Mouse (Mus musculus) stomach, embryonic 16.5 days (tissue): ENCODE measurements around the gene Grk4. TPM values are rescaled to one million over a fixed set of nuclear protein-coding genes. Genes with fewer than 3 reads are reported as not detected.

Experiments
- ATAC-seq: fragments of 200-750 bp; cut with Nextera tagmentation; 2 replicates; pipeline ENCODE4 v1.8.0; 2017; ENCODE audit warnings: moderate number of reproducible peaks, moderate TSS enrichment; ENCODE audit not compliant: insufficient read depth, low FRiP score
- H3K27ac ChIP-seq: fragments of 300-500 bp; sonication (generic); 2 replicates; pipeline ENCODE4 v1.5.1; 2014; ENCODE audit warnings: low read length
- H3K27me3 ChIP-seq: fragments of 300-500 bp; sonication (generic); 2 replicates; pipeline ENCODE4 v1.6.1; 2014; ENCODE audit warnings: low read length, control low read depth, mixed read lengths; ENCODE audit not compliant: control insufficient read depth, insufficient read depth
- H3K36me3 ChIP-seq: fragments of 300-500 bp; sonication (generic); 2 replicates; pipeline ENCODE4 v1.6.1; 2014; ENCODE audit warnings: low read length; ENCODE audit not compliant: control insufficient read depth, insufficient read depth
- H3K4me1 ChIP-seq: fragments of 300-500 bp; sonication (generic); 2 replicates; pipeline ENCODE4 v1.6.1; 2014; ENCODE audit warnings: low read length, control low read depth, mixed read lengths; ENCODE audit not compliant: control insufficient read depth, insufficient read depth
- H3K4me2 ChIP-seq: fragments of 300-500 bp; sonication (generic); 2 replicates; pipeline ENCODE4 v1.6.1; 2014; ENCODE audit warnings: low read depth, low read length, mixed read lengths
- H3K4me3 ChIP-seq: fragments of 300-500 bp; sonication (generic); replicated peaks from 2 replicates; pipeline ENCODE4 v1.5.1; 2014; ENCODE audit warnings: mild to moderate bottlenecking, low read length
- H3K9ac ChIP-seq: fragments of 300-500 bp; sonication (generic); 2 replicates; pipeline ENCODE4 v1.6.1; 2014; ENCODE audit warnings: low read length
- H3K9me3 ChIP-seq: fragments of 300-500 bp; sonication (generic); replicated peaks from 2 replicates; pipeline ENCODE4 v1.6.1; 2016; ENCODE audit warnings: low read length, control low read depth; ENCODE audit not compliant: control insufficient read depth
- WGBS: fragments of 180-500 bp; shearing (Covaris S2); extraction: QIAGEN DNeasy Blood & Tissue Kit; methylation state at CpG from one replicate; pipeline ENCODE4 v1.1.7; 2014; 5-methylcytosine and 5-hydroxymethylcytosine counted together
- polyA plus RNA-seq: library from polyadenylated mRNA; unstranded; fragments of >200 nt; fragmentation: Nextera tagmentation; extraction: Ambion mirVana; gene quantifications from 2 replicates; pipeline ENCODE4 v1.2.1, GENCODE M21; 2015

Grk4 gene
- polyA plus RNA-seq = 2.1 TPM in 2 replicates

DNA sequence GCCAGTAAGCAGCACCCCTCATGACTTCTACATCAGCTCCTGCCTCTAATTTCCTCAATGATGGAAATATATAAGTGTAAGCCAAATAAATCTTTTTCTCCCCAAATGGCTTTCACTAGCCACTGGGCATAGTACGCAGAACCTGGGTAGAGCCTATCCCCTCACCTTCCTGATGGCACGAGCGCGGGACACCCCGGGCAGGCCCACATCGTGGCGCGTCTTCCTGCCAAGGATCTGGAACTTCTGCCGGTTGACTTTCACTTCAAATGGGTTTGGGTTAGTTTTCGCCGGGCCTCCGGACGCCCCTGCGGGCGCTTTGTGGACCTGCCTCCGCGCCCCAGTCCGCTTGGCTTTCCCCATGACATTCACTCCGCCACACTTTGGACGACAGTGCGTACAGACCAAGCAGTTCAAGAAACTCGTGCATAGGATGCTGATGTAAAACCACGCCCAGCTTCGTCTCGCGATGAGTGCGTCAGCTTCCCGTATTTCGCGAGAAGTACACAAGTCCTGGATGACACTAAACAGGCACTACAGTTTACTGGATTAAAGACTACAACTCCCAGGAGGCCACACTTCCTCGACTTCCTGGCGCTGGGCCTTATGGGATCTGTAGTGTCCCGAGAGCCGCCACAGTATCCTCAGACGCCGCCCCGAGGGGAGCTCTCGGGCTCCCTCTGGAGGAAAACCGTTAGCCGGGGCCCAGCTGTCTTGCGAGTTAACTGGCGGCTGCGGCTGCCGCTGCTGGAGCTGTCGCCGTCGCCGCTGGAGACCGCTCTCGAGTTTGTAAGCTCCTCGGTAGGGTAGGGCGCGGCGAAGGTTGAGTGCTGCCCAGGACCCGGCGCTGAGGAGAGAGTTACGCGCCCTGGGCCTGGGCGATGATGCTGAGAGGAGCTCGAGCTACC, at the start of gene Grk4, which contains the start of gene Nop14:
Gene Grk4, plus strand, starts transcription at position 694 of the 905 bp plus-strand sequence.
Gene Nop14, minus strand, starts transcription at position 463 of the 905 bp plus-strand sequence.
- WGBS = under 1% methylated on average over 60 of the region's 60 CpGs
- Histone ChIP-seq H3K36me3 (no peaks in the 10 kb centered on the region), H3K4me2 (peak within 1 kb of the TSS; percentile 69), H3K4me1 (peaks cover 7% of the 10 kb centered on the region; the same call in 1 of the 2 replicates), H3K27ac (peak within 1 kb of the TSS; percentile 89), H3K27me3 (no peaks in the 10 kb centered on the region), H3K4me3 (peak within 1 kb of the TSS; percentile 73), H3K9ac (peak within 1 kb of the TSS; percentile 80), H3K9me3 (no peaks in the 10 kb centered on the region)
- peak; percentile 100 for ATAC-seq

DNA sequence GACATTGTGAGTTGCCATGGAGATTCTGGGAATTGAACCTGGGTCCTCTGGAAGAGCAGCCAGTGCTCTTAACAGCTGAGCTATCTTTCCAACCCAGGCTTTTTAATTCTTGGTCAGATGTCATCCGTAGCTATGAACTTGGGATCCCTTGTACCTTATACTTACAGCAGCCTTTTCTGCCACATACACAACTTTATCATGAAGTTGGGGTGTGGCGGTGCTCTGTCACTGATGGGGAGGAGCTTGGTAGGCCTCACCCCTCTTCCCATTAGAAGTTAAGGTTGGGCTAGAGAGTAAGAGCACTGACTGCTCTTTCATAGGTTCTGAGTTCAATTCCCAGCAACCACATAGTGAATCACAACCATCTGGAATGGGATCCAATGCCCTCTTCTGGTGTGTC, 27.2 kb upstream of the Grk4 start:
- Histone ChIP-seq H3K9me3 (no peaks in the 10 kb centered on the region), H3K36me3 (peaks cover 37% of the 10 kb centered on the region), H3K4me1 (peaks cover 13% of the 10 kb centered on the region), H3K27me3 (no peaks in the 10 kb centered on the region), H3K9ac (no peak overlapping the region), H3K4me2 (no peak overlapping the region), H3K4me3 (no peak overlapping the region), H3K27ac (no peak overlapping the region)
- ATAC-seq = no peak
- 90% methylated on average over 2 of the region's 2 CpGs for WGBS

DNA sequence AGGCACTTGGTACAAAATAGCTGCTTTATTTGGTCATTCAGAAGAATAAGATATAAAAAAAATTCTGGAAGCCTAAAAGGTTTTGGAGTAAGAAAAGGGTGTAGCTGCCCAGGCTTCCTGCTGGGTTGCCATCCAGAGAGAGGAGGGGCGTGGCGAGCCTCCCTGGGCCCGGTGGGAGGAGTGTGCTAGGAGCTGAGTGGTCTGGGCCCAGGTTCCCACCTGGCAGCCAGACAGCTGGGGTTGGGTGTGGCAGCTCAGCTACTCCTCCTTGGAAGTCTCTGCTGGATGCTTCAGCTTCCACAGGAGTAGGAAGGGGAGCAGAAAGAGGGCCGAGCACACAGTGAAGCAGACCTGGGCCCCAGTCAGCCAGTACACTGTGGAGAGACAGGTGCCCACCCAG, 26.5 kb upstream of the Grk4 start:
- 55% methylated on average over 4 of the region's 4 CpGs for WGBS
- Histone ChIP-seq H3K4me2 (no peak overlapping the region), H3K9me3 (no peaks in the 10 kb centered on the region), H3K4me1 (peaks cover 13% of the 10 kb centered on the region), H3K27ac (no peak overlapping the region), H3K9ac (no peak overlapping the region), H3K36me3 (peaks cover 34% of the 10 kb centered on the region), H3K27me3 (no peaks in the 10 kb centered on the region), H3K4me3 (no peak overlapping the region)
- peak; percentile 19; the same call in 1 of the 2 replicates for ATAC-seq

DNA sequence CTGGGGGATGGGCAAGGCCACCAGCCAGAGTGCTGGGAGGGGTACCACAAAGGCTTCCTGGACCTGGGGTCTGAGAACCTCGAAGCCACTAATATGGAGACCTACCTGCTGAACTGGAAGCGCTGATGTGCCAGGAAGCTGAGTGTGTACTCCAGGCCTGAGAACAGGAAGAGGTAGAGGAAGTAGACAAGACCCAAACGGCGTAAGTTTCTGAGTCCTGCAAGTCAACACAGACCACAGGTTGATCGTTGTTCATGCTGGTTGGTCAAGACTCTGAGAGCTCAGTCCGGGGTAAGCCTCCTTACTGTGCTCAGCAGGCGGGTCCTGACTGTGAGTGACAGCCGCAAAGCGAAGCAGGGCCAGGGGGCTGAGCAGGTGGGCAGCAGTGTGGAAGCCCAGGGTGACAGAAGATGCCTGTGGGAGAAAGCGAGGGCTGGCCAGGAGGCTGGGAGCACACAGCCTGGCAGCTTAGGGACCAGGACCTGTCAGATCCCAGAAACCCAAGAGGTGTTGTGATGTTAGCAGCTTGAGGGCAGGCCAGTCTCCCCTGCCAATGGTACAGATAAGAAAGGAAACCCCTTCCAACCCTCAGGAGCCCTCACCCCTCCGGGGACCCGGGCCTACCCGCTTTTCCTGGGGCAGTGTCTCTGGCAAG, 25.3 kb upstream of the Grk4 start:
- H3K4me2 ChIP-seq = no peak overlapping the region
- no peak overlapping the region for H3K4me3 ChIP-seq
- peaks cover 13% of the 10 kb centered on the region for H3K4me1 ChIP-seq
- no peak for ATAC-seq
- no peaks in the 10 kb centered on the region for H3K27me3 ChIP-seq
- WGBS = 88% methylated on average over 13 of the region's 13 CpGs
- no peak overlapping the region for H3K9ac ChIP-seq
- H3K27ac ChIP-seq = no peak overlapping the region; the same call in 1 of the 2 replicates
- H3K9me3 ChIP-seq = no peaks in the 10 kb centered on the region
- peaks cover 34% of the 10 kb centered on the region for H3K36me3 ChIP-seq

DNA sequence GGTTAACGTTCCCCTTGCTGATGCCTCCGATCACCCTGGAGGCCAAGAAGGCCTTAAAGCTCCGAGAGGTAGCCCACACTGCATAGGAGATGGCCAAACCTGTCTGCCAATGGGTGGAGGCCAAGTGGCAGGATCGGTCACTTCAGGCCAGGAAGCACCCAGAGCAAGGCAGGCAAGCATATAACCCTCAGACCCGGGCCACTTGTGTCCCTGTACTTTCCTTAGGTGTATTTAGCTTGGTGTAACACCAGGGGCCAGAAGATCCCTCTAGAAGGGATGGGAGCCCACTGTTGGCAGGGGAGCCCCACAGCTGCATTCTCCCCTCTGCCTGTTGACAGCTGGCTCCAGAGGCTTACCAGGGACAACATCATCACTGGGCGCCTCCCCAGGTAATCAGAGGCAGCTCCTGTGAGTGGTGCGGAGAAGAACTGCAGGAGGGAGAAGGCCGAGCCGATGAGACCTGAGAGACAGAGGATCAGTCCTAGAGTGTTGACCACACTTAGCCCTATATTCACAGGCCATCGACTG, 24.4 kb upstream of the Grk4 start:
- Histone ChIP-seq H3K36me3 (peaks cover 32% of the 10 kb centered on the region), H3K27ac (no peak overlapping the region)
- 57% methylated on average over 10 of the region's 10 CpGs for WGBS

DNA sequence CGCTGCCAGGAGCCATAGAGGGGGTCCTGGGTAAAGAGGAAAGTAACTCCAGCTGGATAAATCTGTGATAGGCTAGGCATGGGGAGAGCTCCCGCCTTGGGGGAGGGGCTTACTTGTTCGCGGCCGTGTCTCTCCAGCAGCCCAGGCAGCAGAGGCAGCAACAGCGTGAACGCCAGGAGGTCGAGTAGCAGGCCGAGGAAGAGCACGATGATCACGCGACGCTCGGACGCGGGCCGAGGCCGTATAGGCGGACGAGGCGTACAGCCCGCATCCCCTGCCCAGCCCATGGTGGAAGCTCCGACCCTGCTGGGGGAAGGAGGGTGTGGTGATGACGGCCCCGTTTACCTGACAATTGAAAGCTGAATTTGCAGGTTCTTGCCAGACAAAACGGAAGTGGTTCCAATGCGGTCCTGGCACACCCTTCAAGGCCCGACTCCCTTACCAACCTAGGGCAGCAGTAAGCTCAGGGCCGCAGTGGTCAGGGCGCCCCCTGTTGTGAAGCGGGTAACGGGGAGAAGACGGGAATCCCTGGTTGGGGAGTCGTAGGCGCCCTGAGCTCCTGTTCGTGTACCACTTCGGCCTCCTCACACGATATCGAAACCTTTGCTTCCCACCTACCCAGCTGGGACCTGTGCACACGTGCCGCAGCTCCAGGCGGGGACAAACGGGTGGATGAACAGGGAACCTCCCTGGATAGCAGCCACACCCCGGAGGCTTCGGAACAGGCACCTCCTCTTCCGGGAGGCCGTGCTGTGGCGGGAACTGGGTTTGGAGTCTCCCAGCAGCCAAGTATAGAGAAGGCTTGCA, 23.5 kb upstream of the Grk4 start, which contains the start of gene Mfsd10:
Gene Mfsd10, minus strand, starts transcription at position 732 of the 807 bp plus-strand sequence.
- ATAC-seq = peak; percentile 90
- Histone ChIP-seq H3K4me1 (peaks cover 13% of the 10 kb centered on the region), H3K27ac (peak within 1 kb of the TSS; percentile 95), H3K4me3 (peak within 1 kb of the TSS; percentile 81), H3K9ac (peak within 1 kb of the TSS; percentile 89), H3K4me2 (peak within 1 kb of the TSS; percentile 96), H3K36me3 (peaks cover 28% of the 10 kb centered on the region), H3K27me3 (no peaks in the 10 kb centered on the region), H3K9me3 (no peaks in the 10 kb centered on the region)
- WGBS = under 1% methylated on average over 48 of the region's 48 CpGs

More for the DNA sequence above, 24.4 kb upstream of the Grk4 start:
- ATAC-seq = no peak
- Histone ChIP-seq H3K27me3 (no peaks in the 10 kb centered on the region), H3K9ac (peak overlapping the region; percentile 89), H3K4me3 (peak overlapping the region; percentile 81), H3K4me1 (peaks cover 13% of the 10 kb centered on the region), H3K9me3 (no peaks in the 10 kb centered on the region), H3K4me2 (peak overlapping the region; percentile 96)

DNA sequence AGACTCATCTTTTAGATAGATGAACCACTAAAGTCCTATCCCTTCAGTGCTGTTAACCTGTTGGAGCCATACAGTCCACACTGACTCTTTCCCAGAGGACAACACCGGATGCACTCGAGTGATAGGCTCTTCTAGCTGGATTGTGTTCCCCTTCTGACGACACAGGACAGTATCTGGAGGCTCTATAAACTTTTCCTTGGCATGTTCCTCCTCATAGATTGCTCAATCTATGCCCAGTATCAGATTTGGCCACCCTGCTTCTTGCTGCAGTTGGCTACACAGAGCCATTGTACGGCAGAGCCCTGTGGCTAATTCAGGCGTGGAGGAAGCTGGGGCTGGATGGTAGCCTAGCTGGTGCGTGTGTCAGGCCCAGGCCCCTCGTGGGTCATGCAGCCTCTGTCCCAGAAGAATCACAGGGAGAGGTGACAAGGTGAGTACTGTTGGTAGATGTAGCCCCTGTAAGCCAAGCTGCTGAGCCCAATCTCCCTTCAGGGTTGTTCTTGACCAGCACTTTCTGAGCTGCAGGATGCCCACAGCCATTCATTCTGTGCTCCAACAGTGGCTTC, 22.5 kb upstream of the Grk4 start:
- H3K4me2 ChIP-seq = peak overlapping the region; percentile 96
- peak overlapping the region; percentile 95 for H3K27ac ChIP-seq
- H3K36me3 ChIP-seq = peaks cover 23% of the 10 kb centered on the region
- no peak for ATAC-seq
- peaks cover 13% of the 10 kb centered on the region for H3K4me1 ChIP-seq
- 77% methylated on average over 7 of the region's 7 CpGs for WGBS
- no peaks in the 10 kb centered on the region for H3K27me3 ChIP-seq
- H3K9me3 ChIP-seq = no peaks in the 10 kb centered on the region
- H3K9ac ChIP-seq = peak overlapping the region; percentile 89; the same call in 1 of the 2 replicates
- peak overlapping the region; percentile 81; the same call in 1 of the 2 replicates for H3K4me3 ChIP-seq

DNA sequence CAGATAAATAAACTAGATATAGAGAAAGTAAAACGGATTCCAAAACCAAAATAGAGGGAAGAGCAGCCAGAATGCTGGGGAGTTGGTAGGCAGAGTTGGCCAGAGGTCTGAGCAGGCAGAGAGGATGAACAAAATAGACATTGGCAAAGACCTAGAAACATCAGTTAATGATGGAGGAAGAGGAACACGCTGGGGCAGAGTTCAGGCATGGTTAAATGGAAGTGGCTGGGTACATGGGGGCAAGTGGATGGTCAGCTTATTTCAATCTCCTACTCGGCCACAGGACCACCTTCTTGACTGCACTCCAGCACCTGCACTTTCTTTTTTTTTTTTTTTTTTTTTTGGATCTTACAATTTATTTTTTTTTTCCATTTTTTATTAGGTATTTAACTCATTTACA, 18.2 kb upstream of the Grk4 start:
- peaks cover 4% of the 10 kb centered on the region for H3K4me1 ChIP-seq
- H3K4me2 ChIP-seq = no peak overlapping the region
- no peak overlapping the region for H3K9ac ChIP-seq
- 86% methylated on average over 3 of the region's 3 CpGs for WGBS
- H3K36me3 ChIP-seq = peaks cover 27% of the 10 kb centered on the region
- ATAC-seq = no peak
- H3K27ac ChIP-seq = no peak overlapping the region
- no peak overlapping the region for H3K4me3 ChIP-seq
- H3K27me3 ChIP-seq = no peaks in the 10 kb centered on the region
- no peaks in the 10 kb centered on the region for H3K9me3 ChIP-seq
